Mouse (Mus musculus) mouse embryonic stem cell (cell line): ENCODE data around the gene Dusp2.

Source experiments
- in situ Hi-C, 2 experiments: fragments of 300-500 bp; cut with MboI; formaldehyde crosslinking; loops; 1 replicate in 1 of 2; 3 replicates in 1 of 2; pipeline ENCODE4 v1.14.3; 2019 to 2020; ENCODE audit warnings: low sequenced_read_pairs in 2 of 2, low pct_unique_long_range_greater_than_20kb in 1 of 2, mixed read lengths in 1 of 2; ENCODE audit not compliant: unreplicated experiment in 1 of 2

Gene Dusp2

DNA sequence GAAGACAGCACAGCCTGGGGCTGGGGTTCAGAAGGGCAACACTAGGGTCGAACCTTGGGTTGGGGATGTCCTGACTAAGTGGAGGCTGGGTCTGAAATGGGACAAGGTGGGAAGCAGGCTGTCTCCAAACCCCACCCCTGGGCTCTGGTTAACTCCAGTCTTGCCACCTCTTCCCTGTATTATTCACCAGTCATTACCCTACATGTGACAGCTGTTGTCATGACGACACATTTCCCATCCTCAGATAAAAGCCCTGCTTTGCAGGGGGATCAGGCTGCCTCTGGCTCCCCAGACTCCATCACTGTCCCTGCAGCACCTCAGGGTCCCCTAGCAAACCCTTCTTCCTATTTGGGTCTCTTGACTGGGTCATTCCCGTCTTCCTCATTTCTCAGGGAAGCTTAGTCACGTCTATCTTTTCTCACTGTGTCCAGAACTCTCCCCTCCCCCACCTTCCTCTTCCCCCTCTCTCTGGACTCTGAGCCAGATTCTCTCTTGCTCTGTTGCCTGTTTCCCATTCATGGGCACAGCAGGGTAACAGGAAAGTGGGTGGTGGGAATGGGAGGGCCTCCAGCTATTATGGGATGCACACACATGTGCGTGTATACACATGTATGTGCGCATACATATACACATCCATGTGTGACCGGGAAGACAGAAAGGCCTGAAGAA lies 42.1 kb downstream of the Dusp2 start:
- in situ Hi-C loops: no loop called here

DNA sequence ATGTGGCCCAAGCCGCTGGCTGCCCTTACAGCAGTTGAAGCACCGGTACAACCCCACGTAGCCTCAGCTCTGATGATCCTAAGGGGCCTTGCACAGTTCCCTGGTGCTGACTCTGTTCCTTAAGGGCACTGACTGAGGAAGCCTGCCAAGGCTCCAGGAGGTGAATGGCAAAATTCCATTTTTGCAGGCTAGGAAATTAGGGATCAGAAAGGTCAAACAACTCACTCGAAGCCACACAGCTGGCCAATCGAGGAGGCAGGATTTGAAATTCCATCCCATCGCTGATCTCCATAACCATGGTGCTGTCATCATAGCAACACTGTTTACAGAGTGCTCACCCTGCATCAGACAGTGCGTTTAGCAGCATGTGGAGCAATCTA lies 42.6 kb downstream of the Dusp2 start:
- in situ Hi-C loops: no loop called here

DNA sequence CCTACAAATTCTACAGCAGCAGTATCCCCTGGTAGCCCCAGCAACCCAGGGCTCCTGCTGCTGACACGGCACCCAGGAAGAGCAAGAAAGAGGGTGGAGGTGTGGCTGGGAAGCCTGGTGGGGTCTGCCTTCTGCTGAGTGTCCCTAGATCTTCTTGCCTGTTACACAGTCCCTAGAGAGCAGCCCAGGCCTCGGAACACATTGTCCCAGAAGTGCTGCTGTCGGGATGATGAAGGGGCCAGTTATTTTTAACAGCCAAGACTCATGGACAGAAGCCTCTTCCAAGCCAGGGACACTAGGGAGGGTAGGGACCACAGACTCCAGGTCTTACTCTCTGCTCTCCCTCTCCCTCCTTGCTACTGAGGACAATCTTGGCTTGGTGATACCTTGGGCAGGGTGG lies 43.3 kb downstream of the Dusp2 start:
- in situ Hi-C loops: no loop called here

DNA sequence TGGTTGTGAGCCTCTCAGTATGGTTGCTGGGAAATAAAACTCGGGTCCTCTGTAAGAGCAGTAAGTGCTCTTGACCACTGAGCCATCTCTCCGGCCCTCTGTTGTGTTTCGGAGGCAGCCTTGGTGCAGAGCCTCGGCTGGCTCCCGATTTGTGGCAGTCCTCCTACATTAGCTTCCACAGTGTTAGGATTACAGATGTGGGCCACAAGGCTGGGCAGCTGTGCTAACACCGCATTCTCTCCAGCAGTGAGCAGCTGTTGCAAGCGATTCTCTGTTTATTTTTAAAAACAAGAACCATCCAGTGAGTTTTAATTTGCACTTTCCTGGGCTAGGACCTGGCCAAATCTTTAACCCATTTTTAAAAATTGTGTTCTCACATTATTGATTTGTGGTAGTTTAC lies 47.9 kb downstream of the Dusp2 start:
- in situ Hi-C loops: no loop called here

DNA sequence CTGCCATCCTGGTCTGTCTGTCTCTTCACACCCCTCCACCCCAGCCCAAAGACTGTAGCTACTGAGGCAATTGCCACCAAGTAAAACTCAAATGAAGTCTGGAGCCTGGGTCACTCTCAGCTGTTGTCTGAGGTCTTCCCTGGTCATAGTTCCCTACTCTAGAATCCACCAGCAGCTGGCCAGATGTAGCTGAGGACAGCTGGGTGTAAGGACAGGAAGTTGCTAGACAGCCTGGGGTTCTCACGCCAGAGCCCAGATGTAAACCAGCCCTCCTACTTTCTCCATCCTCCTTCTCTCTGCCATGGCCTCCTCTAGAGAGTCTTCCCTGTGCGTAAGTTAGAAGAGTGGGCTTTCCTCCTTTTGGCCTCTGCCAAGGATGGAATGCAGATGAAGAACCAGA lies 51.6 kb downstream of the Dusp2 start:
- in situ Hi-C loops: no loop called here
